Mouse (Mus musculus): ENCODE data around the gene Ccdc138. TPM values are rescaled to one million over a fixed set of nuclear protein-coding genes. Genes with fewer than 3 reads are reported as not detected.
A peak's percentile ranks its signal among the peaks of the same experiment; 100 is the strongest.

Gene Ccdc138
- polyA plus RNA-seq, 1 experiment from 2014 or later: 11.3 TPM

GRCm38 (mm10) chr10:58595197-58595596 is 97.4 kb downstream of the Ccdc138 start:
- no peaks in the 10 kb centered on the region for H3K27me3 ChIP-seq
- no peak overlapping the region for H3K27ac ChIP-seq (replicated peaks)
- 94% methylated on average over 3 of the region's 3 CpGs for WGBS
- ATAC-seq (replicated peaks): no peak
- no peak overlapping the region for H3K4me3 ChIP-seq
- H3K4me2 ChIP-seq (replicated peaks): no peak overlapping the region
- no peaks in the 10 kb centered on the region for H3K4me1 ChIP-seq
- no peaks in the 10 kb centered on the region for H3K36me3 ChIP-seq
- H3K9me3 ChIP-seq: 0 out of 2 replicates have a peak, but pooled peaks cover 5% of the 10 kb centered on the region
- H3K9ac ChIP-seq (replicated peaks): no peak overlapping the region

- WGBS: 73% methylated on average over 5 of the region's 5 CpGs
- Histone ChIP-seq H3K4me1 (peaks cover under 1% of the 10 kb centered on the region), H3K9ac (replicated peaks) (no peak overlapping the region), H3K9me3 (0 out of 2 replicates have a peak, but pooled peaks cover 5% of the 10 kb centered on the region), H3K36me3 (no peaks in the 10 kb centered on the region), H3K27me3 (no peaks in the 10 kb centered on the region), H3K4me3 (no peak overlapping the region), H3K4me2 (replicated peaks) (no peak overlapping the region), H3K27ac (replicated peaks) (no peak overlapping the region)
- no peak for ATAC-seq (replicated peaks)
Measured at GRCm38 (mm10) chr10:58595821-58596220, 98.1 kb downstream of the Ccdc138 start.

DNA sequence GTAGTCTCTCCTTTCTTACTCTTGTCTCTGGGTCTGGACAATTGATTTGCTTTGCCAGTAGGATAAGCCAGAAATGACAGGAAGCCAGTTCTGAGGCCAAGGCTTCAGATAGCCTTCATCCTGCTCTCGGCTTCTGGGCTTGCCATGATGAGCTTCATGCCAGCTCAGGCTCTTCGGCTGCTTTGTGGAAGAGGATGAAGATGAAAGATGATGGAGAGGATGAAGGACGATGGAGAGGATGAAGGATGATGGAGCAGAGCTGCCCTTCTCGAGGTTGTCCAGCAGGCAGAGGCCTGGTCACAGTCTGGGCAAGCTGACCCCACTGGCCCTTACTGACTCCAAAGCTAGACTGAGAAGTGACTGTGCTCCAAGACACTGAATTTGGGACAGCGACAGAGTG is 102.4 kb downstream of the Ccdc138 start:
- Histone ChIP-seq H3K36me3 (no peaks in the 10 kb centered on the region), H3K27ac (replicated peaks) (no peak overlapping the region), H3K9ac (replicated peaks) (no peak overlapping the region), H3K27me3 (no peaks in the 10 kb centered on the region), H3K4me2 (replicated peaks) (no peak overlapping the region), H3K9me3 (no peaks in the 10 kb centered on the region), H3K4me3 (no peak overlapping the region), H3K4me1 (peaks cover 14% of the 10 kb centered on the region)
- no peak for ATAC-seq (replicated peaks)
- WGBS: 95% methylated on average over 5 of the region's 5 CpGs

DNA sequence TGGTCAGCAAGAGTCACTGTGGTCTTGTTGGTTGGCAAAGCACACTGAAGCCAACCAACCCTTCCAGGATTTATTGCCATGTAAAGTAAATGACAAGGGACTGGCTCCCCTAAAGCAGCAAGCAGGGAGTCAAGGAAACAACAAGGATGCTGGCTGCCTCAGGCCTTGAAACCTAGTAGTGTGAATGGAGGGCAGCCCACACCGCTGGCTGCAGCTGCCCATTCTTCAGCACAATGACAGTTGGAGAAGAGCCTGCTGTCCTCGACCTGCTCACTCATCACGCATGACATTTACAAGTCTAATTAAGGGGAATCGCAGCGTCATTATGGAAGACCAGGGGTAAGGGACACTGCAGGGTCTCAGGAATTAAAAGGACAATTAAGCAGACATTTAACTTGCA is 103.2 kb downstream of the Ccdc138 start:
- Histone ChIP-seq H3K27me3 (no peaks in the 10 kb centered on the region), H3K9ac (replicated peaks) (no peak overlapping the region), H3K4me2 (replicated peaks) (no peak overlapping the region), H3K4me1 (peaks cover 14% of the 10 kb centered on the region), H3K27ac (replicated peaks) (peak overlapping the region; percentile 69), H3K4me3 (no peak overlapping the region), H3K9me3 (no peaks in the 10 kb centered on the region), H3K36me3 (no peaks in the 10 kb centered on the region)
- WGBS: 4% methylated on average over 5 of the region's 5 CpGs
- ATAC-seq (replicated peaks): peak; percentile 69

DNA sequence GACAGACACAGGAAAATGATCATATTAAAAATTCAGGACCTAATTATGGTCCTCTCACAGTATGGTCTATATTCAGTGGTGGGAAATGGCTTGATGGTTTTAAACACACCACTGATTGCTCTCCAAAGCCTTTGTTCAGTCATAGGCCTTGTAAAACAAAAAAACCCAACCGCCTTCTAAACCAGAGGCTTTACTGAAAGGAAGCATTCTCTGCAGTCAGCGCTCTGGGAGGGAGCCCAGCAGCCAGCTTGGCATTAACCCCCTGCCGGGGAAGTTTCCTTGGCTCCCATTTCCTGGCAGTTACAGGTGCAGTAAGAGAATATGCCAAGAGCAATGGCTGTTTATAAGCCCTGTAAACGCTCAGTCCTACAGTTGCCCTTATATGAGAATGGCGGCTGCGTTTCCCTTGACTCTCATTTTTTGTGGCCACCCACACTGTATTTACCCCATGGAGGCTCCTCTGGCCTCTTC is 103.7 kb downstream of the Ccdc138 start:
- Histone ChIP-seq H3K27me3 (no peaks in the 10 kb centered on the region), H3K36me3 (no peaks in the 10 kb centered on the region), H3K4me1 (peaks cover 14% of the 10 kb centered on the region), H3K4me2 (replicated peaks) (no peak overlapping the region), H3K27ac (replicated peaks) (peak overlapping the region; percentile 69), H3K9me3 (no peaks in the 10 kb centered on the region), H3K9ac (replicated peaks) (no peak overlapping the region), H3K4me3 (no peak overlapping the region)
- ATAC-seq (replicated peaks): peak; percentile 85
- 5% methylated on average over 6 of the region's 6 CpGs for WGBS

DNA sequence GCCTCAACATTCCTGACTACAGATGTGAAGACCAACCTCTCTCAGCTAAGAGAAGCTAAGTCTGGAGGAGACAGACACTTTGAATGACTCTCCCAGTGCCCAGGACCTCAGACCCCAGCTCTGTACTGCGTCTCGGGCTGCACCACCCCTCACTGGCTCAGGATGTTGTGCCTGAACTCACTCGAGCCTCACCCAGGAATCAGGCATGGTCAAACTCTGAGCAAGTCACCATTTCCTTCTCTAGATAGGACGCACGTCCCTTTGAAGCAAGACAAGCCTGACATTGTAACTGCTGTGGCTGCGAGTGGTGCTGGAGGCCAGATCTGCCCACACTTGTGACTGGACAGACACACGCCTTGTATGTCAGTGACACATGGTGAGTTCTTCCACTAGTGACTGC is 104.2 kb downstream of the Ccdc138 start:
- no peak; the same call in 1 of the 2 replicates for ATAC-seq (replicated peaks)
- Histone ChIP-seq H3K9ac (replicated peaks) (no peak overlapping the region), H3K27ac (replicated peaks) (peak overlapping the region; percentile 69), H3K4me1 (peaks cover 14% of the 10 kb centered on the region), H3K36me3 (no peaks in the 10 kb centered on the region), H3K4me3 (no peak overlapping the region), H3K9me3 (no peaks in the 10 kb centered on the region), H3K4me2 (replicated peaks) (no peak overlapping the region), H3K27me3 (no peaks in the 10 kb centered on the region)
- WGBS: 70% methylated on average over 7 of the region's 7 CpGs

GRCm38 (mm10) chr10:58604779-58605178 is 107.0 kb downstream of the Ccdc138 start:
- ATAC-seq (replicated peaks): no peak
- 77% methylated on average over 2 of the region's 2 CpGs for WGBS
- no peak overlapping the region for H3K4me2 ChIP-seq (replicated peaks)
- H3K27ac ChIP-seq (replicated peaks): no peak overlapping the region
- H3K4me1 ChIP-seq: peaks cover 14% of the 10 kb centered on the region
- H3K9ac ChIP-seq (replicated peaks): no peak overlapping the region
- H3K27me3 ChIP-seq: no peaks in the 10 kb centered on the region
- H3K4me3 ChIP-seq: no peak overlapping the region
- H3K36me3 ChIP-seq: no peaks in the 10 kb centered on the region
- no peaks in the 10 kb centered on the region for H3K9me3 ChIP-seq

DNA sequence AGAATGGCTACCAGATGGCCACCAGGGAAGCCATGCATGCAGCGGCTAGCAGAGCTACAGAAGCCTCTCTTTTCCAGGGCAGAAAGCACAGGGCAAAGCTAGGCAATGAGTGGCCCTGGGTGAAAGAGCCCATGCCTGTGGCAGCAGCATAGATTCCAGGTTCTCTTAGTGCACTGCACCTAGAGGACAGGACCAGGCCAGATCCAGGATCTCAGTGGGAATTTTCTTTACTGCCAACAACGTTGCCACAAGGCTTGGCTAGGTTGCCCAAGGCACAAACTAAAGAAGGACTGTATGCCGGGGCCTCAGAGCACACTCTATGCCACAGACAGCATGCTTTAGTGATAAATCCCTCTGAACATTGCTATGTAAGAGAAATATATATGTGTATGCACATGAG is 108.6 kb downstream of the Ccdc138 start:
- ATAC-seq (replicated peaks): no peak
- Histone ChIP-seq H3K4me2 (replicated peaks) (no peak overlapping the region), H3K9me3 (no peaks in the 10 kb centered on the region), H3K27ac (replicated peaks) (no peak overlapping the region), H3K4me3 (no peak overlapping the region), H3K4me1 (peaks cover 8% of the 10 kb centered on the region), H3K9ac (replicated peaks) (no peak overlapping the region), H3K36me3 (no peaks in the 10 kb centered on the region), H3K27me3 (no peaks in the 10 kb centered on the region)
- 84% methylated on average over 3 of the region's 3 CpGs for WGBS

- no peaks in the 10 kb centered on the region for H3K36me3 ChIP-seq
- no peak overlapping the region for H3K4me3 ChIP-seq
- no peak overlapping the region for H3K9ac ChIP-seq (replicated peaks)
- no peaks in the 10 kb centered on the region for H3K27me3 ChIP-seq
- WGBS: 87% methylated on average over 3 of the region's 3 CpGs
- ATAC-seq (replicated peaks): no peak
- H3K4me2 ChIP-seq (replicated peaks): no peak overlapping the region
- H3K4me1 ChIP-seq: no peaks in the 10 kb centered on the region
- H3K9me3 ChIP-seq: no peaks in the 10 kb centered on the region
- H3K27ac ChIP-seq (replicated peaks): no peak overlapping the region
Measured at GRCm38 (mm10) chr10:58608858-58609257, 111.1 kb downstream of the Ccdc138 start.

DNA sequence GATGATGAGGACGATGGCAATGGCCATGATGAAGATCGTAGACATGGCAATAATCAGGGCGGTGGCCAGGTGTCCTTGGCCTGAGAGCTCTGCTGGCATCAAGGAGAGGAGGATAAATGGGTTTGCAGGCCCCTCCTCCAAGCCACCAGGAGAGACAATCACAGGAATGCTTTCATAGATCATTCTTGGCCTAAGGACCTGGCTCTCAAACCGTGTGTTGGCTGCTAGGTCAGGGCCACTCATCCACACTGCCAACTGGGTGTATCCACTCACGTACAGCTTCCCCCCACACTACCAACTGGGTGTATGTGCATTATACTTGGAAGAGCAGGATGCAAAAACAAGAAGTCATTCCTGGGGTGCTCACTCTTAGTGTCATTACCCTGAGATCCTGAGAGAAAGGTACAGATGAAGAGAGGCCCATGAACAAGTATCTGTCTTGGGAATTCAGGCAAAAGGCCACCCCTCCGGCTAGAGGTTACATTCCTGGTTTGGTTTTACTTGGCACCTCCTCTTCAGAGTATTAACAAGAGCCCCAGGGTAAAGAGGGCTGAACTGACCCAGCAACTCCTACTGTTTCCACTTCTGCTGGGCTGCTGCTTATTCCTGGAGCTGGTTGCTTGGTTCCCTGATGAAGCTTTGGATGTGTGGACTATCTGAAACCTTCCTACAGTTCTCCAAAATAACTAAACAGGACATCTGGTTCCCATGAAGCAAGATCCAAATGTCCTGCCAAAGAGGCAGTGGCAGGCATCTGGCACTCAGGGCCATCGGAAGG is 112.9 kb downstream of the Ccdc138 start:
- H3K4me2 ChIP-seq (replicated peaks): no peak overlapping the region
- no peak overlapping the region for H3K4me3 ChIP-seq
- H3K4me1 ChIP-seq: no peaks in the 10 kb centered on the region
- no peak overlapping the region for H3K27ac ChIP-seq (replicated peaks)
- no peak for ATAC-seq (replicated peaks)
- H3K9me3 ChIP-seq: no peaks in the 10 kb centered on the region
- H3K36me3 ChIP-seq: no peaks in the 10 kb centered on the region
- H3K9ac ChIP-seq (replicated peaks): no peak overlapping the region
- H3K27me3 ChIP-seq: no peaks in the 10 kb centered on the region
- WGBS: 87% methylated on average over 7 of the region's 7 CpGs

- Histone ChIP-seq H3K36me3 (no peaks in the 10 kb centered on the region), H3K27ac (replicated peaks) (no peak overlapping the region), H3K4me1 (no peaks in the 10 kb centered on the region), H3K27me3 (no peaks in the 10 kb centered on the region), H3K9ac (replicated peaks) (no peak overlapping the region), H3K9me3 (no peaks in the 10 kb centered on the region), H3K4me2 (replicated peaks) (no peak overlapping the region), H3K4me3 (no peak overlapping the region)
- no peak for ATAC-seq (replicated peaks)
- 90% methylated on average over 6 of the region's 6 CpGs for WGBS
Measured at GRCm38 (mm10) chr10:58614601-58615000, 116.9 kb downstream of the Ccdc138 start.

DNA sequence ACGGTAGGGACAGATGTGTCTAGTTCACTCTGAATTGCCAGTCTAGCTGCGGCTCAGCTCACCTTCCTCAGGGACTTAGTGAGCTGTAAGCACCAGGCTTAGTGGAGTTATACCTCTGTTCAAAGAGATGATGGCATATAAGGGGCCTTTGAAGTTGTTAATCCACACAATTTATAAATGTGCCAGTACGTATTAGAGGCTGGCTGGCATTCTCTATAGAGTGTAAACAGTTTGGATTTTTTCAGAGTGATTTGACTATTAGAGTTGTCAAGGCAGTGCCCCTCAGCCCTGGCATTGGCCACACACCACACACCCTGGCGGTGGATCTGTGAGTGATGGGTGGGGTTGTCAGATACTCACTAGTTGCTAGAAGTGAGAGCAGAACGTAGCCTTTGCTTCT is 118.8 kb downstream of the Ccdc138 start:
- no peak overlapping the region for H3K27ac ChIP-seq (replicated peaks)
- H3K27me3 ChIP-seq: no peaks in the 10 kb centered on the region
- no peak overlapping the region for H3K4me2 ChIP-seq (replicated peaks)
- H3K4me3 ChIP-seq: no peak overlapping the region
- ATAC-seq (replicated peaks): no peak
- no peaks in the 10 kb centered on the region for H3K36me3 ChIP-seq
- no peaks in the 10 kb centered on the region for H3K4me1 ChIP-seq
- WGBS: 83% methylated on average over 5 of the region's 5 CpGs
- no peaks in the 10 kb centered on the region for H3K9me3 ChIP-seq
- H3K9ac ChIP-seq (replicated peaks): no peak overlapping the region

Data from forebrain, embryonic 15.5 days (tissue).